Mouse (Mus musculus): ENCODE results near the gene Myl12a. TPM values are rescaled to one million over a fixed set of nuclear protein-coding genes. Genes with fewer than 3 reads are reported as not detected.
A peak's percentile ranks its signal among the peaks of the same experiment; 100 is the strongest.

Myl12a gene
- polyA plus RNA-seq, 1 experiment from 2014 or later = 556 TPM

DNA sequence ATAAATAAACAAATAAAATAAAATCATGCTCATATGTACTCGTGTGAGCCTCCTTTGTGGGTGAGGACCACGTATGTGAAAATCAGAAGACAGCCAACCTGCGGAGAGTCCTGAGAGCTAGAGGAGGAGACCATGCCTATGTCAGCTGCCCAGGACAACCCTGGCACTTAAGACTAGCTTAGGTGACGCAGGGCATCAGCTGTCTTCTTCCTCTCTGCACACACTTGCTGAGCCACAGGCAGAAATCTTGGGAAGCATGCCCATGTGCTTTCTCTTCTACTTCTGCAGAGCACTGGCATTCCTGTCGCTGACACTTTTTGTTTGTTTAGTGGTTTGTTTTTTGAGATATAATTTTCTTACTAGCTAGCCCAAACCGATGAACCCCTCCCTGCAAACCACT lies 7.1 kb downstream of the Myl12a start:
- Histone ChIP-seq H3K9ac (no peak overlapping the region), H3K4me1 (replicated peaks) (peaks cover 30% of the 10 kb centered on the region), H3K27me3 (replicated peaks) (no peaks in the 10 kb centered on the region), H3K9me3 (no peaks in the 10 kb centered on the region), H3K4me2 (replicated peaks) (no peak overlapping the region), H3K36me3 (peaks cover 17% of the 10 kb centered on the region; the same call in 1 of the 2 replicates), H3K27ac (no peak overlapping the region), H3K4me3 (replicated peaks) (no peak overlapping the region)
- 88% methylated on average over 6 of the region's 6 CpGs for WGBS
- ATAC-seq = no peak

DNA sequence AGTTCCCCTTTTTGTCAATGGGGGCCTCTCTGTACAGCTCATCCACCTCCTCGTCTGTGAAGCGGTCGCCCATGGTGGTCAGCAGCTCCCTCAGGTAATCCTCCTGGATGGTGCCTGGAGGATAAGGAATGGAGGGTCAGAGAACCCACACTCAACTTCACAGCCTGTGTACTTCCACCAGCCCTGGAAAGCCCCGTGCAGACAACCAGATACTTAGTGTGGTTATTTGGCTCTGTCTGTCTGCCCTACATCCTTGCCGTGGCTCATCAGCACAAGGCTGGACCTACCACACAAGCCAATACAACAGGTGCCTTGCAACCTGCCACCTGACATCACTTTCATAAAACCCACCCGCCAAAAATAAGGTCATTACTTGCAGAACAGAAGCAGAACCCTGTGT lies 8.0 kb downstream of the Myl12a start:
- 73% methylated on average over 6 of the region's 6 CpGs for WGBS
- Histone ChIP-seq H3K9ac (no peak overlapping the region), H3K27me3 (replicated peaks) (no peaks in the 10 kb centered on the region), H3K4me1 (replicated peaks) (peaks cover 26% of the 10 kb centered on the region), H3K36me3 (peaks cover 17% of the 10 kb centered on the region; the same call in 1 of the 2 replicates), H3K4me3 (replicated peaks) (no peak overlapping the region), H3K9me3 (no peaks in the 10 kb centered on the region), H3K27ac (no peak overlapping the region), H3K4me2 (replicated peaks) (no peak overlapping the region)
- ATAC-seq = no peak

DNA sequence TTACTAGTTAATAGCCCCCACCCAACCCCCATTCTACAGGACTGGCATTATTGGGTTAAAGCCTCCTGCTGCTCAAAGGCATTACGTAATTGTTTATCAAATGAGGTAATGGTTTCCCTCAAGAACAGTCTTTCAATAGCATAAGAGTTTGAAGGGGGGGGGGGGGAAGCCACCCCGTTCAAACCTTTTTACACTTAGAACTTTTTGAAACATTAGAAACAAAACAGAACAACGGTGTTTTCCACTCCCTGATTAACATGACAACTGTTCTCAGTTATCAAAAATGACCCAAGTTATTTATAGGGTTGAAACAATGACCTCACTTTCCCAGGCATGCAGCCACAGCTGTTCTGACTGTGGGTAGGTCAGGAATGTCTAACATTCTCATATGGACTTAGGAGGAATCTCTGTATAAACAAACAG lies 9.3 kb downstream of the Myl12a start:
- Histone ChIP-seq H3K4me3 (replicated peaks) (no peak overlapping the region), H3K27ac (no peak overlapping the region), H3K4me2 (replicated peaks) (no peak overlapping the region), H3K9ac (no peak overlapping the region), H3K27me3 (replicated peaks) (no peaks in the 10 kb centered on the region), H3K36me3 (peaks cover 17% of the 10 kb centered on the region; the same call in 1 of the 2 replicates), H3K9me3 (no peaks in the 10 kb centered on the region), H3K4me1 (replicated peaks) (peaks cover 24% of the 10 kb centered on the region)
- no peak for ATAC-seq
- 14% methylated on average over 3 of the region's 3 CpGs for WGBS

DNA sequence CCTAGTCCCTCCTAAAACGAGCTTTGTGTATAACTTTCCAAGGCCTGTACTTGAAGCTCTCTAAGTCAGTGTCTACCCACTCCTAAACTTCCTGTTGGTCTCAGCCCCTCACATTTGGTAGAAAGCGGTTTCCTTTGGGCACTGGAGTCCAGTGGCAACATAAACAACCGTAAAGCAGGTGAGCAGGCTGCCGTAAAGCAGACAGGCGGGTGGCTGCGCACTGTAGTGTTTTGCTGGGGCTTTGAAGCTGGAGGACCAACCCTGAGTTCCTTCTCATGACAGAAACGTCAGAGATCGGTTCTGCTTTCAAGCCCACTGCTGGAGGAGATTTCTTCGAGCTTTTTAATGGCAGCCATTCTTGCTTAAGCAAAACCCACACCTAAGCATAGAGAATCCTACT lies 10.0 kb downstream of the Myl12a start:
- ATAC-seq = no peak
- H3K4me3 ChIP-seq (replicated peaks) = no peak overlapping the region
- WGBS = 65% methylated on average over 9 of the region's 9 CpGs
- no peak overlapping the region for H3K4me2 ChIP-seq (replicated peaks)
- H3K27ac ChIP-seq = no peak overlapping the region
- H3K9me3 ChIP-seq = no peaks in the 10 kb centered on the region
- H3K4me1 ChIP-seq (replicated peaks) = peaks cover 20% of the 10 kb centered on the region
- peaks cover 17% of the 10 kb centered on the region; the same call in 1 of the 2 replicates for H3K36me3 ChIP-seq
- H3K27me3 ChIP-seq (replicated peaks) = no peaks in the 10 kb centered on the region
- no peak overlapping the region for H3K9ac ChIP-seq

DNA sequence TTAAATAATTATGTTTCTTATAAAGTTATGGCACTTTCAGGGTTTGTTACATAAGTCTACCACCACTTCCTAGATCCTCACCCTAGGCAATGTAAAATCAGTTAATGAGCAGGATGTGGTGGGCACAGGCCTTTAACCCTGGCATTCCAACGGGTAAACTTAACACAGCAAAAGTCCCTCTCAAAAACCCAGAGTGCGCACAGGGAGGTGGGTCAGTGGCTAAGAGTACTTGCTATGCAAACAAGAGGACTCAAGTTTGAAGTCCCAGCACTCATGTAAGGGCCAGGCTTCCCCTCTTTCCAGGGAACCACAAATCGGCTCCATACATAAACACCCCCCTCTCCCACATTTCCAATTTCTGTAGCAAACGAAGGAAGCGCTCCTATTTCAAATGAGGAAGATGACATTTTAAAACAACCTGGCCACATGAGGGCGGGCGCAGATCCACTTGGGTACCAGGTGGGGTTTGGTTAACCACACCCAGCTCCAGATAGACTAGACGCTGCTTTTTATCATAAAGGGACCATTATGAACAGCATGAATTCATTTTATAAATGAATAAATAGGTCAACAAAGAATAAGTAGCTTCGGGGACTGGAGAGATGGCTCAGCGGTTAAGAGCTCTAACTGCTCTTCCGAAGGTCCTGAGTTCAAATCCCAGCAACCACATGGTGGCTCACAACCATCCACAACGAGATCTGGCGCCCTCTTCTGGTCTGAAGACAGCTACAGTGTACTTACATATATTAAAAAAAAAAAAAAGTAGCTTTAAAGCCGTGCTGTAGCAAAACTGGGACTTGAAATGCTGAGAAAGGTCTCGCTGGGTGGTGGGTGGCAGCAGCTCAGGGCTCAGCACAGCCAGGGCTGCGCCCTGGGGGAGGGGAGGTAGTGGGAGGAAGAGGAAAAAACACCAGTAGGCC lies 10.7 kb downstream of the Myl12a start:
- H3K4me3 ChIP-seq (replicated peaks) = no peak overlapping the region
- peak overlapping the region; percentile 96; the same call in 1 of the 2 replicates for H3K27ac ChIP-seq
- WGBS = 79% methylated on average over 16 of the region's 16 CpGs
- no peaks in the 10 kb centered on the region for H3K27me3 ChIP-seq (replicated peaks)
- peaks cover 23% of the 10 kb centered on the region for H3K4me1 ChIP-seq (replicated peaks)
- no peak overlapping the region for H3K4me2 ChIP-seq (replicated peaks)
- no peak for ATAC-seq
- H3K9ac ChIP-seq = no peak overlapping the region
- peaks cover 17% of the 10 kb centered on the region; the same call in 1 of the 2 replicates for H3K36me3 ChIP-seq
- H3K9me3 ChIP-seq = no peaks in the 10 kb centered on the region

DNA sequence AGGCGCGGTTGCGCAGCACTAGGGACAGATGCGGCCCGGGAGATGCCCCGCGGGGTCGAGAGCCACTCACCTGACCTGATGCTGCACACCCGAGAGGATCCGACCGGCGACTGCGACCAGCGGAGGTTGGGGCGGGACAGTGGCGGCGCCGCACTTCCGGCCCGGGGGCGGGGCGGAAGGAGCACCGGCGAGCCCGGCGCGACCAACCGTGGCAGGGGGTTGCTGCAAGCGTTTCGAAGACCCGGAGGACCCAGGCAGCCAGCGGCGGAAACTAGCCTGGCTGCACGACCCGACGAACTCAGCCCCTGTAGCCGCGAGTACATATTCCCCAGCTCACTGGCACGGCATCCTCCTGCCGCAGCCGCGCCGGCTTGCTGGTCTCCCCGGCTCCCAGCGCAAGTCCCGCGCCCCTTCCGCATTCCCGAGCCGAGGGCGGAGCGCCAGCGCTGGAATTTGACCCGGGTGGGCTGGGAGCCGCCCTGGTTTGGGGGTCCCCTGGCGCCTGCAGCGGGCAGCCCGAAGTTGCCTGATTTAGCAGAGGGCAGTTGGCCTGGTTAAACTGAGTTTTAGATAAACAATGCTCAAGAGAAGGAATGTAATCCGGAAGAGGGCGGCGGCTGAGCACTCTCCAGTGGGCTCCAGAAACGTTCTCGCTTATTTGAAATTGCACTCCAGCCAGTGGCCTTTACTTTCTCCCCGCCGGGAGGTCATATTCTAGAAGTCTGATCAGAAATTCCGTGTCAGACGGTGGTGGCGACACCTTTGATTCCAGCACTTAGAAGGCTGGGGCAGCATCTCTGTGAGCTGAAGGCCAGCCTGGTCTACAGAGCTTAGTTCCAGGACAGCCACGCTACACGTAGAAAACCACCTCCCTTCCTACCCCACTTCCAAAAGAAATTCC lies 12.0 kb downstream of the Myl12a start:
- Histone ChIP-seq H3K4me2 (replicated peaks) (peak overlapping the region; percentile 74), H3K27me3 (replicated peaks) (no peaks in the 10 kb centered on the region), H3K4me3 (replicated peaks) (peak overlapping the region; percentile 89), H3K36me3 (peaks cover 11% of the 10 kb centered on the region; the same call in 1 of the 2 replicates), H3K9me3 (no peaks in the 10 kb centered on the region), H3K9ac (peak overlapping the region; percentile 90), H3K27ac (peak overlapping the region; percentile 96), H3K4me1 (replicated peaks) (peaks cover 22% of the 10 kb centered on the region)
- WGBS = under 1% methylated on average over 70 of the region's 70 CpGs
- ATAC-seq = peak; percentile 88

DNA sequence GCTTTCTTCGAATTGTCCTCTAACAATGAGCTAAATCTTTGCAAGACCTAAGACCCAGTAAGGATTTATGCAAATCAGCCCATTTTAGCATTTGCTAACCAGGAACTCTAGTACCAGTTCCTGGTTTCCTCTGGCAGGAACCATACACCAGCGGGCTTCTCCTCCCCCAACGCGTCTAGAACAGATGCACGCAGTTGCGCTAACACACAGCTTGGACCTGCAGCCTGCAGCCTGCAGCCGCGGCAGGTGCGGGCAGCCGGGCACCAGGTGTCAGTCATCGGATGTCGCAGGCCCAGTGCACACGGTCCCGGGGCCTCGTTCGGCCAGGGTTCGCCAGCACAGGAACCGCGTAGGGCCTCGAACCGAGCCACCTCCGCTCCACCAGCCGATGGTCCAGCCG lies 12.7 kb downstream of the Myl12a start:
- H3K4me3 ChIP-seq (replicated peaks) = peak overlapping the region; percentile 89
- H3K9me3 ChIP-seq = no peaks in the 10 kb centered on the region
- peak overlapping the region; percentile 96 for H3K27ac ChIP-seq
- WGBS = under 1% methylated on average over 24 of the region's 24 CpGs
- H3K27me3 ChIP-seq (replicated peaks) = no peaks in the 10 kb centered on the region
- H3K4me1 ChIP-seq (replicated peaks) = peaks cover 20% of the 10 kb centered on the region
- peak overlapping the region; percentile 74 for H3K4me2 ChIP-seq (replicated peaks)
- H3K9ac ChIP-seq = peak overlapping the region; percentile 90
- peak; percentile 46 for ATAC-seq
- H3K36me3 ChIP-seq = peaks cover 9% of the 10 kb centered on the region; the same call in 1 of the 2 replicates

DNA sequence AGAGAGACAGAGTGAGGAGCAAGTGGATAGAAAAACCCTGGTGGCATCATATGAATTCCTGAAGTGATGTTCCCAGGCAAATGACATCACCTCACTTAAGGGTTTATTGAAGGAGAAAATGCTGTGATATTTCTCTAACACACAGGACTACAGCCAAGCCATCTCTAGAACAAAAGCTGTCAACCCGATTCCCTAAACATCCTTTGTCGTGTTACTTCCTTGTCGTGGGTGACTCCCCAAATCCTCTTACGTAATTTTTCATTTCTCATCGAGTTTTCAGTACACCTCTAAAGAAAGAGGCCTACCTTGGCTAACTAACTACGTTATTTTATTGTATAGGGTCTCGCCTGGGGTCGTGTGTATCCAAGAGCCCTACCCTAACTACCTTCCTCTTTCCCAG lies 13.2 kb downstream of the Myl12a start:
- peaks cover 5% of the 10 kb centered on the region; the same call in 1 of the 2 replicates for H3K36me3 ChIP-seq
- peaks cover 16% of the 10 kb centered on the region for H3K4me1 ChIP-seq (replicated peaks)
- H3K9me3 ChIP-seq = no peaks in the 10 kb centered on the region
- no peaks in the 10 kb centered on the region for H3K27me3 ChIP-seq (replicated peaks)
- peak overlapping the region; percentile 96; the same call in 1 of the 2 replicates for H3K27ac ChIP-seq
- WGBS = 45% methylated on average over 8 of the region's 8 CpGs
- no peak for ATAC-seq
- peak overlapping the region; percentile 74 for H3K4me2 ChIP-seq (replicated peaks)
- peak overlapping the region; percentile 89 for H3K4me3 ChIP-seq (replicated peaks)
- H3K9ac ChIP-seq = peak overlapping the region; percentile 90

DNA sequence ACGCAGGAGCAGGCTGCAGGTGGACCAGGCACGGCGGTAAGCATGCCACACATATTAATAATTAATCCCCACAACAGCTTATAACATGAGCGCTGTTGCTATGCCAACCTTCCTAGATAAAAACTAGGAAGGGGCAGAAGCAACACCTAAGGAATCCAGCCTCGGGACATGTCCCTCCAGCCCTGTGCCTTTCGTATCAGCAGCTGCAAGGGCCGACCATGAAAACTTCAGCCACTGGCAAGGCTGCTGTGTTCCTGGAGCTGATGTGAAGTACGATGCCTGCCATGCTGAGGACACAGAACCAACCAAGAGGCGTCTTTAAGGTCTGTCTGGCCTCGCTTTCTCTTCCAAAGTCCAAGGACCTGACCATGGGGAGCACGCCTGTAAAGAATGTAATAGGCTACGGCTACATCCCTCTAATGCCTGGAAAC lies 14.3 kb downstream of the Myl12a start:
- no peak overlapping the region for H3K9ac ChIP-seq
- H3K4me3 ChIP-seq (replicated peaks) = 0 out of 2 replicates have a peak overlapping the region, but pooled peaks have one; percentile 11
- ATAC-seq = peak; percentile 51
- H3K27ac ChIP-seq = peak overlapping the region; percentile 56
- no peaks in the 10 kb centered on the region for H3K9me3 ChIP-seq
- peaks cover 11% of the 10 kb centered on the region; the same call in 1 of the 2 replicates for H3K4me1 ChIP-seq (replicated peaks)
- 56% methylated on average over 12 of the region's 12 CpGs for WGBS
- H3K36me3 ChIP-seq = peaks cover 5% of the 10 kb centered on the region; the same call in 1 of the 2 replicates
- peak overlapping the region; percentile 74 for H3K4me2 ChIP-seq (replicated peaks)
- no peaks in the 10 kb centered on the region for H3K27me3 ChIP-seq (replicated peaks)

DNA sequence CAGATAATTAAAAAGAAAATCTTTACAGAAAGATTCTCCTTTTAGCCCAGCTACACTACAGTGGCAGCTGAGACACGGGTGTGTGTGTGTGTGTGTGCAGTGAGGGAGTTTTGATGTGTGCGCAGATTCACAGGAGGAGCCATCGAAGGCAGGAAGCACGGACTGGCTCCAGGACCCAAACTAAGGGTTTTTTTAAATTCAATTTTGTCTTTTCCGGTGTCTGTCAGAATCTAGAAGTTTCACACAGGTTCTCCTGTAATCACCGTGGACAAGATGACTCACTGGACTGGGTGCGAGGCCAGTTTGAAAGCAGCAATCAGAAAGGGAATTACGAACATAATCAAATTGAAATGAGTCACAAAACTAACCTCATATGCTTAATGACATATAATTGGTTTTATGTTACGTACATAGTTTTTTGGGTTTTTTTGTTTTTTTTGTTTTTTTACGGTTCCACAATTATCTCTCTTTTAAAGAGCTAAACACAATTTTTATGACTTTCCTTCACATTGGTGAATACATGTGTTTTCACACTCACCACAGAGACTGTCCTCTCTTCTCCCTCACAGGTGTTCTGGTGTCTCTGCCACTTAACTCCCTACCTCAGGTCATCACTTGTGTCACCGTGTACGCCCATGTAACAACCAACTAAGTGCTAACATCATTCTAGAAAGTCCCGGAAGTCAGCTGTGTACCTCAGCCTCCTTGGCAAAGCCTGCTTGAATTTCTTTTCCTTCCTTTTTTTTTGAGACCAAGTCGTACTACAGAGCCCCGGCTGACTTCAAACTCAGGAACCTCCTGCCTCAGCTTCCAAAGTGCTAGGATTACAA lies 15.6 kb downstream of the Myl12a start:
- 79% methylated on average over 15 of the region's 15 CpGs for WGBS
- H3K4me1 ChIP-seq (replicated peaks) = peaks cover 7% of the 10 kb centered on the region; the same call in 1 of the 2 replicates
- peaks cover 5% of the 10 kb centered on the region; the same call in 1 of the 2 replicates for H3K36me3 ChIP-seq
- H3K27ac ChIP-seq = peak overlapping the region; percentile 56
- H3K4me2 ChIP-seq (replicated peaks) = peak overlapping the region; percentile 74
- no peak overlapping the region for H3K9ac ChIP-seq
- ATAC-seq = no peak
- no peak overlapping the region for H3K4me3 ChIP-seq (replicated peaks)
- H3K27me3 ChIP-seq (replicated peaks) = no peaks in the 10 kb centered on the region
- no peaks in the 10 kb centered on the region for H3K9me3 ChIP-seq

DNA sequence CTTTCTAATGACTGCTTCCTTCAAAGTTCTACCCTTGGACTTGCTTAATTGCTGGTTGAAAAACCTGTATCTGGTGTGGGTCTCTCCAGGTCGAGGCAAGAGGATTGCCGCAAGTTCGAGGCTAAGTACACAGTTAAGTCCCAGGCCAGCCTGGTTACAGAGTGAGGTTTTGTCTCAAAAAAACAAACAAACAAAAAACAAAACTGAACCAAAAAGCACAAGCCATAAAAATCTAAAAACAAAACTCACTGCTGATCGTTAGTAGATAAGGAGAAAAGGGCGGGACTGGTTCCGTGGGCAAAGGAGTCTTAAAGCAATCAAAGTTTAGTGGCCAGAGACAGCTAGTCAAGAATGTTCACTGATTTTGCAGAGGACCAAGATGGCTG lies 16.3 kb downstream of the Myl12a start:
- 74% methylated on average over 6 of the region's 6 CpGs for WGBS
- peak overlapping the region; percentile 27; the same call in 1 of the 2 replicates for H3K27ac ChIP-seq
- no peaks in the 10 kb centered on the region for H3K9me3 ChIP-seq
- peaks cover 3% of the 10 kb centered on the region; the same call in 1 of the 2 replicates for H3K4me1 ChIP-seq (replicated peaks)
- H3K4me3 ChIP-seq (replicated peaks) = no peak overlapping the region
- H3K4me2 ChIP-seq (replicated peaks) = no peak overlapping the region
- no peak overlapping the region for H3K9ac ChIP-seq
- ATAC-seq = no peak
- peaks cover 7% of the 10 kb centered on the region; the same call in 1 of the 2 replicates for H3K36me3 ChIP-seq
- no peaks in the 10 kb centered on the region for H3K27me3 ChIP-seq (replicated peaks)
